ENCODE assay signal across 27 mouse cellular contexts in genomic region chr3:154731431-154731830, GRCm38 (mm10).
A peak's percentile ranks its signal among the peaks of the same experiment; 100 is the strongest.
DNase-seq lines count a peak whose midpoint lies in the region; ATAC-seq and TF ChIP-seq lines count a peak whose summit lies in the region.
"Had no signal": no experiment of that assay in that cellular context is flagged by ENCODE, and none has a peak within 500 bp of the region (broad histone marks: within the 10 kb centered on the region; RNA-seq: fewer than 3 reads in every experiment).

No protein-coding gene starts in this region.

- H3K27ac ChIP-seq in hindbrain, embryonic 13.5 days, result no peak overlapping the region
- H3K27ac ChIP-seq in hindbrain, embryonic 12.5 days, result no peak overlapping the region
- H3K27ac ChIP-seq in midbrain, postnatal 0 days (ENCODE audit: low read depth, low read length), result no peak overlapping the region
- H3K27ac ChIP-seq in midbrain, embryonic 16.5 days (ENCODE audit: low read length), result no peak overlapping the region
- H3K27ac ChIP-seq in limb, embryonic 14.5 days (replicated peaks; ENCODE audit: low read depth, low read length), result no peak overlapping the region
- H3K27ac ChIP-seq: forebrain, embryonic 15.5 days; hindbrain, embryonic 15.5 days; stomach, postnatal 0 days had no signal

- ATAC-seq in hindbrain, embryonic 13.5 days (ENCODE audit: low FRiP score), result peak; percentile 52; the same call in 1 of the 2 replicates
- ATAC-seq in hindbrain, embryonic 12.5 days (ENCODE audit: low FRiP score), result no peak
- no peak for ATAC-seq in midbrain, postnatal 0 days (ENCODE audit: low FRiP score)
- ATAC-seq in midbrain, embryonic 16.5 days, result no peak
- peak; percentile 30; the same call in 1 of the 2 replicates for ATAC-seq in limb, embryonic 14.5 days (ENCODE audit: low FRiP score, low read depth)
- ATAC-seq: forebrain, embryonic 15.5 days; intestine, embryonic 16.5 days; Patski had no signal

- H3K9me3 ChIP-seq in hindbrain, embryonic 13.5 days, result no peaks in the 10 kb centered on the region
- no peaks in the 10 kb centered on the region for H3K9me3 ChIP-seq in hindbrain, embryonic 12.5 days (replicated peaks)
- H3K9me3 ChIP-seq in midbrain, postnatal 0 days (ENCODE audit: low read length), result no peaks in the 10 kb centered on the region
- no peaks in the 10 kb centered on the region for H3K9me3 ChIP-seq in midbrain, embryonic 16.5 days (replicated peaks; ENCODE audit: control insufficient read depth, low read length, poor library complexity, severe bottlenecking)
- no peaks in the 10 kb centered on the region for H3K9me3 ChIP-seq in limb, embryonic 14.5 days (ENCODE audit: control insufficient read depth, low read length)
- H3K9me3 ChIP-seq: forebrain, embryonic 15.5 days; hindbrain, embryonic 15.5 days had no signal

- H3K4me2 ChIP-seq in hindbrain, embryonic 13.5 days, result no peak overlapping the region
- H3K4me2 ChIP-seq in hindbrain, embryonic 12.5 days (replicated peaks), result no peak overlapping the region
- H3K4me2 ChIP-seq in midbrain, postnatal 0 days (ENCODE audit: low read depth, low read length, poor library complexity, severe bottlenecking), result no peak overlapping the region
- no peak overlapping the region for H3K4me2 ChIP-seq in midbrain, embryonic 16.5 days (ENCODE audit: low read length)
- no peak overlapping the region for H3K4me2 ChIP-seq in limb, embryonic 14.5 days (replicated peaks; ENCODE audit: low read depth, low read length, severe bottlenecking)
- H3K4me2 ChIP-seq: forebrain, embryonic 15.5 days; hindbrain, embryonic 15.5 days; liver, embryonic 11.5 days; midbrain, embryonic 11.5 days had no signal

- no peaks in the 10 kb centered on the region for H3K36me3 ChIP-seq in hindbrain, embryonic 13.5 days
- no peaks in the 10 kb centered on the region for H3K36me3 ChIP-seq in hindbrain, embryonic 12.5 days
- no peaks in the 10 kb centered on the region for H3K36me3 ChIP-seq in midbrain, postnatal 0 days (ENCODE audit: insufficient read depth, low read length)
- no peaks in the 10 kb centered on the region for H3K36me3 ChIP-seq in midbrain, embryonic 16.5 days (ENCODE audit: control insufficient read depth, insufficient read depth, low read length)
- H3K36me3 ChIP-seq in limb, embryonic 14.5 days (ENCODE audit: control insufficient read depth, insufficient read depth, low read length), result no peaks in the 10 kb centered on the region
- H3K36me3 ChIP-seq: forebrain, embryonic 15.5 days; hindbrain, embryonic 15.5 days had no signal

- no peaks in the 10 kb centered on the region for H3K4me1 ChIP-seq in hindbrain, embryonic 13.5 days (replicated peaks)
- no peaks in the 10 kb centered on the region for H3K4me1 ChIP-seq in hindbrain, embryonic 12.5 days
- no peaks in the 10 kb centered on the region for H3K4me1 ChIP-seq in midbrain, postnatal 0 days (ENCODE audit: insufficient read depth, low read length)
- no peaks in the 10 kb centered on the region for H3K4me1 ChIP-seq in midbrain, embryonic 16.5 days (ENCODE audit: control insufficient read depth, insufficient read depth, low read length)
- no peaks in the 10 kb centered on the region for H3K4me1 ChIP-seq in limb, embryonic 14.5 days (ENCODE audit: control insufficient read depth, insufficient read depth, low read length)
- H3K4me1 ChIP-seq: forebrain, embryonic 15.5 days; hindbrain, embryonic 15.5 days had no signal

- TF ChIP-seq POLR2A in limb, embryonic 14.5 days (IDR thresholded peaks at IDR 0.05; ENCODE audit: borderline replicate concordance, extremely low read depth, insufficient read depth, insufficient read length), result no peak

- no peak overlapping the region for H3K4me3 ChIP-seq in hindbrain, embryonic 13.5 days
- no peak overlapping the region for H3K4me3 ChIP-seq in hindbrain, embryonic 12.5 days
- H3K4me3 ChIP-seq in midbrain, postnatal 0 days (ENCODE audit: low read depth, low read length), result no peak overlapping the region
- H3K4me3 ChIP-seq in midbrain, embryonic 16.5 days (ENCODE audit: low read depth, low read length), result no peak overlapping the region
- no peak overlapping the region for H3K4me3 ChIP-seq in limb, embryonic 14.5 days (replicated peaks; ENCODE audit: low read length)
- H3K4me3 ChIP-seq: forebrain, embryonic 15.5 days; hindbrain, embryonic 15.5 days had no signal

- no peaks in the 10 kb centered on the region for H3K27me3 ChIP-seq in hindbrain, embryonic 13.5 days
- H3K27me3 ChIP-seq in hindbrain, embryonic 12.5 days, result no peaks in the 10 kb centered on the region
- no peaks in the 10 kb centered on the region for H3K27me3 ChIP-seq in midbrain, postnatal 0 days (ENCODE audit: insufficient read depth, low read length)
- H3K27me3 ChIP-seq in midbrain, embryonic 16.5 days (ENCODE audit: control insufficient read depth, insufficient read depth, low read depth, low read length), result no peaks in the 10 kb centered on the region
- H3K27me3 ChIP-seq in limb, embryonic 14.5 days (ENCODE audit: control insufficient read depth, insufficient read depth, low read length), result no peaks in the 10 kb centered on the region
- H3K27me3 ChIP-seq: forebrain, embryonic 15.5 days; hindbrain, embryonic 15.5 days; Patski had no signal

- no peak for TF ChIP-seq CTCF in midbrain, postnatal 0 days (IDR thresholded peaks at IDR 0.05)

- WGBS in hindbrain, embryonic 13.5 days, result 79% methylated on average over 10 of the region's 10 CpGs
- WGBS in hindbrain, embryonic 12.5 days, result 85% methylated on average over 10 of the region's 10 CpGs
- WGBS in midbrain, postnatal 0 days, result 74% methylated on average over 10 of the region's 10 CpGs
- WGBS in midbrain, embryonic 16.5 days, result 68% methylated on average over 10 of the region's 10 CpGs
- WGBS in limb, embryonic 14.5 days, result 25% methylated on average over 10 of the region's 10 CpGs

- DNase-seq in midbrain, postnatal 0 days (ENCODE audit: low spot score), result peak; percentile 8
- DNase-seq in limb, embryonic 14.5 days (ENCODE audit: low spot score), result no peak
- peak; percentile 3 for DNase-seq in retina, postnatal 7 days (ENCODE audit: low read depth, low spot score)
- no peak for DNase-seq in left cerebral cortex, adult 11 months (ENCODE audit: low spot score)
- no peak for DNase-seq in frontal cortex, postnatal 14 days (ENCODE audit: low spot score in 2 of 2)
- DNase-seq: adrenal gland, postnatal 10 days; cerebellum, adult 11-12 months; cerebellum, postnatal 25 days; heart, postnatal 14 days; kidney, adult 9 months; kidney, postnatal 10 days; layer of hippocampus, postnatal 36 days; lung, postnatal 36 days; right cerebral cortex, adult 18-20 months; right cerebral cortex, postnatal 4 days; thymus, adult 18-20 months; thymus, postnatal 25 days had no signal

- no peak overlapping the region for H3K9ac ChIP-seq in hindbrain, embryonic 13.5 days
- no peak overlapping the region for H3K9ac ChIP-seq in hindbrain, embryonic 12.5 days
- H3K9ac ChIP-seq in midbrain, postnatal 0 days (replicated peaks; ENCODE audit: low read length, poor library complexity, severe bottlenecking), result no peak overlapping the region
- H3K9ac ChIP-seq in midbrain, embryonic 16.5 days (ENCODE audit: low read depth, low read length), result no peak overlapping the region
- H3K9ac ChIP-seq in limb, embryonic 14.5 days (ENCODE audit: low read depth, low read length, severe bottlenecking), result no peak overlapping the region
- H3K9ac ChIP-seq: forebrain, embryonic 15.5 days; hindbrain, embryonic 15.5 days had no signal

Comparison
In these comparisons a context has a peak if more than half of its experiments do, and no peak if none do; other contexts are left out.
1. ATAC-seq: peak in hindbrain, embryonic 13.5 days (single experiment) and limb, embryonic 14.5 days (single experiment); none in hindbrain, embryonic 12.5 days (single experiment), midbrain, postnatal 0 days (single experiment) and midbrain, embryonic 16.5 days (single experiment).
2. DNase-seq: peak in midbrain, postnatal 0 days (single experiment) and retina, postnatal 7 days (single experiment); none in limb, embryonic 14.5 days (single experiment), left cerebral cortex, adult 11 months (single experiment) and frontal cortex, postnatal 14 days (0 of 2).